Mouse (Mus musculus): ENCODE results near the gene 2810408A11Rik.

The 2810408A11Rik gene

DNA sequence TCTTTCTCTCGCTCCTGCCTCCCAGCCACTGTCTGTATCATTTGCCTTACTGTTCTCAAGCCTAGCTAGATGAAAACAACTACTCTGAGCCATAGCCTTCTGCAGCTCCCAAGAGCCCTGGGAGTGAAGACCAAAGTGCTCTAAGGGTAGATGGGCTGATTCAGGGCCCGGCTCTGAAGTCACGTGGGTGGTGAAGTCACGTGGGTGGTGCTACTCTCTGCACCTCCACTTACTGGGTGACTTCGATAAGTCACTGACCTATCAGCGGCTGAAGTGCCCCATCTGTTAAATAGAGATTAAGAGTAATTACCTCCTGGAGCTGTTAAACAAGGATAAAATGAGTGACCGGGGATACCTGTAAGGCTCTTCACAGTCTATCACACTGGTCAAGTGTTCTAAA lies 46.8 kb downstream of the 2810408A11Rik start:
- DNase-seq (ENCODE audit: low read depth in 2 of 2, low spot score in 2 of 2): no peak

DNA sequence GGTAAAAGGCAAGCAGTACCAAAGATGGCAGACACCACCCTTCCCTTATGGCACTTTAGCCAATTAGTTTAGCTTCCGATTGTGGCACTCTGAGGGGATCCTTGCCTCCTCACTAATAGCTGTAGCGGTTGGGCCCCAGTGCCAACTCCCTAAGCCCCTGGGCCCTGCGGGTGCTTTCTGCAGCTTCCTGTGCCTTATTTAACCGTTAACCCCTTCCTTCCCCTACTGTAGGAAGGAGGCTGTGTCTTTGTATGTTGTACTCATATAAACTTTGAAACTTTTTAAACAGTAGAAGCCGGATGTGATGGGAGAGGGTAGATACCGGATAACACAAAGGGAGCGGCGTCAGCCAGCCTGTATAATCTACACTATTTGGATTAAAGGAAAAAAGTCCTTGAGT lies 50.0 kb downstream of the 2810408A11Rik start:
- no peak for DNase-seq (ENCODE audit: low read depth in 2 of 2, low spot score in 2 of 2)

- DNase-seq (ENCODE audit: low read depth in 2 of 2, low spot score in 2 of 2): no peak
These were observed 50.9 kb downstream of the 2810408A11Rik start for GRCm38 (mm10) chr11:69849884-69850283.

GRCm38 (mm10) chr11:69849128-69849527 lies 51.7 kb downstream of the 2810408A11Rik start:
- DNase-seq (ENCODE audit: low read depth in 2 of 2, low spot score in 2 of 2): no peak

- no peak for DNase-seq (ENCODE audit: low read depth in 2 of 2, low spot score in 2 of 2)
These were observed 52.8 kb downstream of the 2810408A11Rik start for GRCm38 (mm10) chr11:69848021-69848420.

Data from CD8-positive naive resting alpha-beta T cell, adult 2 months (primary cell).